Comparison of ENCODE assay signal across 14 mouse cellular contexts in the genomic region with DNA sequence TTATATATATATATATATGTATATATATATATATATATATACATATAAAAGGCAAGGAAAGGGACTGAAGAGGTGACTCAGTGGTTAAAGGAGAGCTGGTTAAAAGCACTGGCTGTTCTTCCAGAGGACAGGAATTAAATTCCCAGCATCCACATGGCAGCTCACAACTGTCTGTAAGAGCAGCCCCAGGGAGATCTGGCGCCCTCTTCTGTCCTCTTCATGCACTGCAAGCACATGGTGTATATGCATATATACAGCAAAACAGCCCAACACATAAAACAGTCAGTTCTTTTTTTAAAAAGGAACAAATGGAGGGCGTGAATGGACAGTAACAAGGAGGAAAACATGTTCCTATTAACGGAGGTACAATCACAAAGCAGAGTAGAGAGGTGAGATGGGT.
DNase-seq lines count a peak whose midpoint lies in the region; ATAC-seq and TF ChIP-seq lines count a peak whose summit lies in the region.
"Had no signal": no experiment of that assay in that cellular context is flagged by ENCODE, and none has a peak within 500 bp of the region (broad histone marks: within the 10 kb centered on the region; RNA-seq: fewer than 3 reads in every experiment).

No protein-coding gene starts in this region.

- no peak for TF ChIP-seq EP300 in heart, adult 2 months (IDR thresholded peaks at IDR 0.05; ENCODE audit: insufficient read depth, low read depth, low read length)
- TF ChIP-seq EP300 in MEL (IDR thresholded peaks at IDR 0.05; ENCODE audit: low read depth in 1 of 2, low read length in 2 of 2) = no peak

- no peak overlapping the region for H3K9ac ChIP-seq in heart, adult 2 months (ENCODE audit: low read depth, low read length)
- no peak overlapping the region for H3K9ac ChIP-seq in MEL (ENCODE audit: control insufficient read depth, low read depth, low read length, poor library complexity, severe bottlenecking)
- H3K9ac ChIP-seq: forebrain, postnatal 0 days; liver, embryonic 13.5 days; midbrain, embryonic 12.5 days had no signal

- H3K4me3 ChIP-seq in heart, adult 2 months = no peak overlapping the region
- peak overlapping the region; percentile 42 for H3K4me3 ChIP-seq in megakaryocyte, embryonic 14.5 days (replicated peaks)
- no peak overlapping the region for H3K4me3 ChIP-seq in MEL (ENCODE audit: control insufficient read depth in 1 of 2, insufficient read depth in 1 of 2, low read depth in 2 of 2, low read length in 2 of 2)
- H3K4me3 ChIP-seq: liver, embryonic 13.5 days; midbrain, embryonic 12.5 days had no signal

- no peaks in the 10 kb centered on the region for H3K4me1 ChIP-seq in heart, adult 2 months (ENCODE audit: control insufficient read depth, insufficient read depth, low read length)
- no peaks in the 10 kb centered on the region for H3K4me1 ChIP-seq in megakaryocyte, embryonic 14.5 days
- H3K4me1 ChIP-seq in MEL (ENCODE audit: control insufficient read depth in 1 of 2, insufficient read depth in 2 of 2, low read length in 2 of 2) = no peaks in the 10 kb centered on the region
- H3K4me1 ChIP-seq: liver, embryonic 13.5 days; midbrain, embryonic 12.5 days had no signal

- H3K27ac ChIP-seq in heart, adult 2 months = no peak overlapping the region
- no peak overlapping the region for H3K27ac ChIP-seq in MEL (ENCODE audit: control insufficient read depth, low read depth, low read length)
- H3K27ac ChIP-seq: liver, embryonic 13.5 days; midbrain, embryonic 12.5 days had no signal

- no peaks in the 10 kb centered on the region for H3K36me3 ChIP-seq in heart, adult 2 months (ENCODE audit: control insufficient read depth, insufficient read depth, low read length)
- H3K36me3 ChIP-seq in megakaryocyte, embryonic 14.5 days (replicated peaks; ENCODE audit: low read length) = no peaks in the 10 kb centered on the region
- no peaks in the 10 kb centered on the region for H3K36me3 ChIP-seq in MEL (ENCODE audit: control insufficient read depth in 1 of 2, insufficient read depth in 2 of 2, low read length in 2 of 2)
- no peaks in the 10 kb centered on the region for H3K36me3 ChIP-seq in splenic B cell, adult 2 months (ENCODE audit: control insufficient read depth, insufficient read depth, low read length, poor library complexity, severe bottlenecking)
- H3K36me3 ChIP-seq: liver, embryonic 13.5 days had no signal

- WGBS in heart, adult 2 months = 64% methylated on average over 3 of the region's 3 CpGs

- no peaks in the 10 kb centered on the region for H3K27me3 ChIP-seq in heart, adult 2 months (ENCODE audit: control insufficient read depth, insufficient read depth, low read length)
- H3K27me3 ChIP-seq in megakaryocyte, embryonic 14.5 days (replicated peaks) = peaks cover 14% of the 10 kb centered on the region
- H3K27me3 ChIP-seq in MEL (ENCODE audit: control insufficient read depth in 1 of 2, insufficient read depth in 2 of 2, low read length in 2 of 2) = no peaks in the 10 kb centered on the region
- H3K27me3 ChIP-seq in splenic B cell, adult 2 months (ENCODE audit: control insufficient read depth, insufficient read depth, low read length, poor library complexity, severe bottlenecking) = no peaks in the 10 kb centered on the region
- H3K27me3 ChIP-seq: liver, embryonic 13.5 days; midbrain, embryonic 12.5 days had no signal

- DNase-seq in heart, adult 2 months = no peak
- no peak for DNase-seq in heart, adult 9 months (ENCODE audit: low spot score in 2 of 2)
- DNase-seq in MEL (ENCODE audit: low read depth, low spot score) = peak; percentile 39
- DNase-seq in splenic B cell, adult 2 months (ENCODE audit: low read depth, low spot score) = peak; percentile 10
- no peak for DNase-seq in heart, postnatal 25 days (ENCODE audit: low spot score)
- DNase-seq: forebrain, postnatal 0 days; heart, postnatal 36 days; kidney, adult 18-20 months; liver, embryonic 13.5 days; right cerebral cortex, postnatal 4 days had no signal

- TF ChIP-seq POLR2A in heart, adult 2 months (IDR thresholded peaks at IDR 0.05; ENCODE audit: insufficient read depth, low read depth, low read length) = no peak
- no peak for TF ChIP-seq POLR2A in MEL (IDR thresholded peaks at IDR 0.05; ENCODE audit: control insufficient read depth in 1 of 2, insufficient read depth in 1 of 2, low read depth in 1 of 2, low read length in 2 of 2, poor library complexity in 1 of 2)

- intact Hi-C loops in heart, adult 2 months (cut with DNase I) = loop anchor here (10.0 kb wide), 1 partner anchor 608 kb away; no protein-coding TSS in a partner anchor
- intact Hi-C loops in heart, postnatal 25 days (cut with DNase I) = no loop called here

- H3K9me3 ChIP-seq in megakaryocyte, embryonic 14.5 days = peaks cover 27% of the 10 kb centered on the region
- no peaks in the 10 kb centered on the region for H3K9me3 ChIP-seq in MEL (replicated peaks; ENCODE audit: insufficient read depth, low read length)
- H3K9me3 ChIP-seq: liver, embryonic 13.5 days had no signal

- no peaks in the 10 kb centered on the region for H3K79me2 ChIP-seq in heart, adult 2 months (replicated peaks; ENCODE audit: control insufficient read depth, insufficient read depth, low read length)
- no peaks in the 10 kb centered on the region for H3K79me2 ChIP-seq in MEL (ENCODE audit: control insufficient read depth, insufficient read depth, low read length, poor library complexity)

- ATAC-seq in megakaryocyte, adult 5-6 weeks (ENCODE audit: poor library complexity, severe bottlenecking) = no peak
- no peak for ATAC-seq in frontal cortex, adult (ENCODE audit: low TSS enrichment)
- ATAC-seq: forebrain, postnatal 0 days had no signal

- peak; percentile 9 for TF ChIP-seq RAD21 in MEL (IDR thresholded peaks at IDR 0.05; ENCODE audit: low read depth, low read length)

- TF ChIP-seq CTCF in heart, adult 2 months (IDR thresholded peaks at IDR 0.05) = peak; percentile 29
- peak; percentile 56 to 62 (median 57) for TF ChIP-seq CTCF in MEL (IDR thresholded peaks at IDR 0.05 in 2 of 3, conservative IDR thresholded peaks at IDR 0.05 in 1 of 3; ENCODE audit: control insufficient read depth in 1 of 3, insufficient read depth in 1 of 3, low read depth in 2 of 3, low read length in 3 of 3, poor library complexity in 1 of 3, severe bottlenecking in 1 of 3)

TF ChIP-seq in MEL, 35 proteins besides CTCF, POLR2A, EP300 and RAD21:
- TF ChIP-seq SIN3A (IDR thresholded peaks at IDR 0.05; ENCODE audit: low read length) (no peak), ZNF384 (IDR thresholded peaks at IDR 0.05; ENCODE audit: low read depth, low read length) (no peak), SMC3 (IDR thresholded peaks at IDR 0.05; ENCODE audit: low read depth, low read length) (peak; percentile 40; the same call in 1 of the 2 replicates)

Comparison
In these comparisons a context has a peak if more than half of its experiments do, and no peak if none do; other contexts are left out.
1. DNase-seq: peak in MEL (single experiment) and splenic B cell, adult 2 months (single experiment); none in heart, adult 2 months (0 of 2), heart, adult 9 months (0 of 2) and heart, postnatal 25 days (single experiment).